Mouse (Mus musculus): ENCODE measurements at regions not wholly inside any gene's neighbourhood (a gene's known extent, or its start where the extent isn't known, plus 50 kb on each side); places are given as distances from the start of the nearest gene placed in this dataset.

DNA sequence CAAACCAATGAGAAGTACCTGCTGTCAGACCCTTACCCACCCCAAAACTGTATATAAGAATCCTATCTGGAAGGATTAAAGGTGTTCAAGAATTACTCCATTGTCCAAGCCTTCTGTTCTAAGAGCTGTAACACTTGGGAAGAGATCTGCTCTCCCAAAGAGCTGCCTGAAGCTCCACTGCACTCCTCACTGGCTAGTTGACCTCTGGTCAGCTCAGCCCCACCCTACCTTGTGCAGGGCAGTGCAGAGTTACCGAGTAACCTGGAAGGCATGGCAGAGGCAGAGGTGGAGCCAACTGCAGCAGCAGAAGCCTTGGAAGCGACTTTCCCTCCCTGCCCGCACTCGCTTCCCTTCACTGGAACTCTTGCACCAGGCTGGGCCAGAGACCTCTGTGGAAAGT is 97.1 kb upstream of the Kcnk2 start:
- Histone ChIP-seq H3K27me3 (ENCODE audit: control insufficient read depth, insufficient read depth, low read length, poor library complexity, severe bottlenecking) (no peaks in the 10 kb centered on the region), H3K36me3 (ENCODE audit: control insufficient read depth, insufficient read depth, low read length, poor library complexity, severe bottlenecking) (no peaks in the 10 kb centered on the region)
- DNase-seq (ENCODE audit: low read depth, low spot score) = no peak

GRCm38 (mm10) chr1:189497031-189497430 is 95.0 kb upstream of the Kcnk2 start:
- no peak for DNase-seq (ENCODE audit: low read depth, low spot score)
- no peaks in the 10 kb centered on the region for H3K27me3 ChIP-seq (ENCODE audit: control insufficient read depth, insufficient read depth, low read length, poor library complexity, severe bottlenecking)
- no peaks in the 10 kb centered on the region for H3K36me3 ChIP-seq (ENCODE audit: control insufficient read depth, insufficient read depth, low read length, poor library complexity, severe bottlenecking)

DNA sequence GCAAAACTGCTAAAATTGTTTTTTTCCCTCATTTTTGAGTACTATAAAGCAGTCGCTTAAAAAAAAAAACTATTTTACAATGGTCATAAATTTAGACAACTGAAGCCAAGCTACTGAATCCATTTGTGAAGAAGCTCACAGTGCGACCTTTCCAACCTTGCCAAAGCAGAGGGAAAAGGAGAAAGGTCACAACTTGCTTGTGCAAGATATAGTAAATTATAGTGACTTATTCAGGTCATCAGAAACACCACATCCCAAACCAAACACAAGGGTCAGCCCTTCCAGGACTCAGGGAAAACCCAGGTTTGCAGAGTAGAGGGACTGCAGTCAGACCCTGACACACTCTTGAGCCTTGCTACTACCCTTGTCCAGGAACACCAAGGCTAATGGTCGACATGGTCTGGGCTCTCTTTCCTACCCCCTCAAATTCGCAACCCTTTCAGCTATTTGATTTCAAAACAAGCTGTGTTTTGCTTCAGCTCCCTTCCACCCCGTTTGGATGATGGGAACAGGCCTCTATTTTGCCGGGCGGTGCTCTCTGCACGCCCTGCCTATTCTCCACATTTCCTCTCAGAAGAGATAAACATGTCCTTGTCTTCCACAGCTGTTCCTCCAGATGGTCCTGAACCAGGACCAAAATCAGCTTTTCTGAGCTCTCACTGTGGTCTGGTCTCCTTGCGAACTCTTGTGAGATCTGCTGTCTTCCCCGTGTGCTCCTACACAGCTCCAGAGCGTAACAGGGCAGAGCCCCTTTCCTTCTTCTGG is 93.5 kb upstream of the Kcnk2 start:
- DNase-seq (ENCODE audit: low read depth, low spot score) = no peak
- no peaks in the 10 kb centered on the region for H3K36me3 ChIP-seq (ENCODE audit: control insufficient read depth, insufficient read depth, low read length, poor library complexity, severe bottlenecking)
- no peaks in the 10 kb centered on the region for H3K27me3 ChIP-seq (ENCODE audit: control insufficient read depth, insufficient read depth, low read length, poor library complexity, severe bottlenecking)

GRCm38 (mm10) chr1:189494896-189495295 is 92.8 kb upstream of the Kcnk2 start:
- DNase-seq (ENCODE audit: low read depth, low spot score) = no peak
- Histone ChIP-seq H3K36me3 (ENCODE audit: control insufficient read depth, insufficient read depth, low read length, poor library complexity, severe bottlenecking) (no peaks in the 10 kb centered on the region), H3K27me3 (ENCODE audit: control insufficient read depth, insufficient read depth, low read length, poor library complexity, severe bottlenecking) (no peaks in the 10 kb centered on the region)

DNA sequence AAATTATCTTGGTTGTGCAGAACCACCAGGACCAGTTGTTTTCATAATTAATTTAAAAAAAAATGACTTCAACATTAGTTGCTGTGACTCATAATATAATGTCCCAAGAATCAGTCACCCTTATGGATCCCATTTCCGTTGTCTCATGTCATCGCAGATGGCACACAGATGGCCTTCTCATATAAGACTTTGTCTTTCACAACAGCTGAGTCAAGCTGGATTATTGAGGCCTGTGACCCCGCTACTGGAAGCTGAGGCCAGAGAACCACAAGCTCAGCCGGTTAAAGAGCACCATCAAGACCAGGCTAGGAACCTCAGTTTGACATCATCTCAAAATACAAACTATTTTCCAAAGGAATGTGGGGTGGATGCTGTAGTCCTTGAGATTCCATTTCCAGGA is 83.3 kb upstream of the Kcnk2 start:
- no peaks in the 10 kb centered on the region for H3K27me3 ChIP-seq (ENCODE audit: control insufficient read depth, insufficient read depth, low read length, poor library complexity, severe bottlenecking)
- DNase-seq (ENCODE audit: low read depth, low spot score) = no peak

GRCm38 (mm10) chr1:189483331-189483730 is 81.3 kb upstream of the Kcnk2 start:
- H3K36me3 ChIP-seq (ENCODE audit: control insufficient read depth, insufficient read depth, low read length, poor library complexity, severe bottlenecking) = no peaks in the 10 kb centered on the region
- no peak for DNase-seq (ENCODE audit: low read depth, low spot score)

More for the DNA sequence above, 83.3 kb upstream of the Kcnk2 start:
- no peaks in the 10 kb centered on the region for H3K36me3 ChIP-seq (ENCODE audit: control insufficient read depth, insufficient read depth, low read length, poor library complexity, severe bottlenecking)

DNA sequence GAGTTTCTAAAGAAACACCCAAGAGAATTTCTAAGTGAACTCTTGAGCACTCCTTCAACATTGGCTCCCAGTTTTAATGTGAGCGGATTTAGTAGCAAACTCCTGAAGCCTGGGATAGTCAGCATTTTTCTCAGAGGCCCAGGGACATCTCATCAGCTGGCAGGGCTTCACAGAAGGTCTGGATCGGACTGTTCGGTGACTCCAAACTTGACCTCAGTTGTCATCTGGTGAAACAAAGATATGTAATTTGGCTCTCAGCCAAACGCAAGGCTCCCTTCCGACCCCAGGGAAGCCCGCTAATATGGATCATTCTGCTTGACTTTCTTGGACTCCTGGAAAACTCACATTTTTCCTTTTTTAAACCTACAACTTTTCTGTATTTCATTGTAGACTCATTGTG is 76.0 kb upstream of the Kcnk2 start:
- H3K36me3 ChIP-seq (ENCODE audit: control insufficient read depth, insufficient read depth, low read length, poor library complexity, severe bottlenecking) = no peaks in the 10 kb centered on the region
- H3K27me3 ChIP-seq (ENCODE audit: control insufficient read depth, insufficient read depth, low read length, poor library complexity, severe bottlenecking) = no peaks in the 10 kb centered on the region
- no peak for DNase-seq (ENCODE audit: low read depth, low spot score)

More at GRCm38 (mm10) chr1:189483331-189483730, 81.3 kb upstream of the Kcnk2 start:
- H3K27me3 ChIP-seq (ENCODE audit: control insufficient read depth, insufficient read depth, low read length, poor library complexity, severe bottlenecking) = no peaks in the 10 kb centered on the region

DNA sequence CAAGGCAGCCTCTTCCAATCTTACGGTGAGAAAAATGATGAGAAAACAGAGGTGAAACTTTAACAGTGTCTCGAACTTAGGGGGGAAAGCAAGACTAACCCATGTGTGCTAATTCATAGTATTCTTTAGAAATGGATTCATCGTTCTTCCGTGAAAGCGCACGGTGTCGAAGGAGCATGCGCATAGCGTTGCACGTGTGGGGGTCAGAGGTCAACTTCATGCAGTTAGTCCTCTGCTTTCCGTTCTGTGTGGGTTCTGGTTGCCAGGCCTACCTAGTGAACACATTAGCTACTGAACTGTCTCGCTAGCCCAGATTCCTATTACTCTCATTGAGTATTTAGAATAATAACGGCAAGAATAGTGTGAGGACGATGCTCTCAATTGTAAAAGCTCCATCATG is 74.7 kb upstream of the Kcnk2 start:
- no peak for DNase-seq (ENCODE audit: low read depth, low spot score)
- no peaks in the 10 kb centered on the region for H3K27me3 ChIP-seq (ENCODE audit: control insufficient read depth, insufficient read depth, low read length, poor library complexity, severe bottlenecking)
- H3K36me3 ChIP-seq (ENCODE audit: control insufficient read depth, insufficient read depth, low read length, poor library complexity, severe bottlenecking) = no peaks in the 10 kb centered on the region

DNA sequence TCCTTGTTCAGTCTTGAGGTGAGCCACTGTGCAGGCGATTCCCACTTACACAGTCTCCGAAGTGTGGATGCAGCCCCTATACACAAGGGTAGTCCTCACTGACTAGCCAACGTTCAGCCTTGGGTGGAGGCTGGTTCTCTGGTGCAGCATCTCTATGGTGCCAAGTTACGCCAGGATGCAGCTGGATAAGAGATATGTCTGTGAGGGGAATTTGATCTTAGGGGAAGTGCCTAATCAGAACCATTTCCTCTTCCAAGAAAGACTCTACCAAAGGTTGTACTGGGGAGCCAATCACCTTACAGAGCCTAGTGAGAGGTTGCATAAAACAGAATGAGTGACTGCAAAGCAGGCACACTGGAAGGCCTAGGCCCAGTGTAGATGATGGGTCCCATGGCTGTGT is 71.0 kb upstream of the Kcnk2 start:
- H3K27me3 ChIP-seq (ENCODE audit: control insufficient read depth, insufficient read depth, low read length, poor library complexity, severe bottlenecking) = no peaks in the 10 kb centered on the region
- no peak for DNase-seq (ENCODE audit: low read depth, low spot score)
- no peaks in the 10 kb centered on the region for H3K36me3 ChIP-seq (ENCODE audit: control insufficient read depth, insufficient read depth, low read length, poor library complexity, severe bottlenecking)

DNA sequence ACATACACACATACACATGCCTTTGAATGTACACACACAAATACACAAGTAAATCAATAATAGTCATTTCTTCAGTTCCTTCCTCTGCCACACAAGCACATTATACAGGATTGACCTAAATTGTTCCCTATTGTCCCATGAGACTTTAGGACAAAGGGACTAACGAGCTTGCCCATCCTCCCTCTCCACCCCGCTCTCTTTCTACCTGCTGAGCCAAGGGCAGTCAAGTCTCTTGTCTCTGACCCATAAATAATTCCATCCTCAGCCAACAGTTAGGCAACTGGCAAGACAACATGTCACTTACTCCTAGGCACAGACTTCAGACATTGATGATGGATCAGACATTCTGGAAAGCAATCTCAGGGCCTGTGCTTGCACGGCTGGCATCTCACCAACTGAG is 56.3 kb upstream of the Kcnk2 start:
- DNase-seq (ENCODE audit: low read depth, low spot score) = no peak
- no peaks in the 10 kb centered on the region for H3K27me3 ChIP-seq (ENCODE audit: control insufficient read depth, insufficient read depth, low read length, poor library complexity, severe bottlenecking)
- H3K36me3 ChIP-seq (ENCODE audit: control insufficient read depth, insufficient read depth, low read length, poor library complexity, severe bottlenecking) = no peaks in the 10 kb centered on the region
